Mouse (Mus musculus) G1E (cell line): ENCODE measurements at regions not wholly inside any gene's neighbourhood (a gene's known extent, or its start where the extent isn't known, plus 50 kb on each side); places are given as distances from the start of the nearest gene placed in this dataset.

Experiments used
- ATAC-seq: 2 replicates; pipeline ENCODE4 v1.8.0; 2016; ENCODE audit warnings: mild to moderate bottlenecking; ENCODE audit not compliant: insufficient number of reproducible peaks, poor library complexity, low FRiP score, severe bottlenecking; ENCODE audit errors: extremely low read depth
- DNase-seq: peaks from one replicate; pipeline ENCODE4 v3.0.0; 2012; ENCODE audit warnings: low spot score
- H3K27me3 ChIP-seq: 2 replicates; pipeline ENCODE4 v1.6.1; 2012; ENCODE audit warnings: mild to moderate bottlenecking, low read length, inconsistent platforms; ENCODE audit not compliant: insufficient read depth
- H3K36me3 ChIP-seq: replicated peaks from 2 replicates; pipeline ENCODE3; 2012; ENCODE audit warnings: mild to moderate bottlenecking, inconsistent platforms
- H3K4me1 ChIP-seq: 2 replicates; pipeline ENCODE4 v1.6.1; 2012; ENCODE audit warnings: low read depth, low read length, inconsistent platforms, mixed read lengths; ENCODE audit not compliant: insufficient read depth
- H3K4me3 ChIP-seq: 2 replicates; pipeline ENCODE4 v1.5.1; 2012; ENCODE audit warnings: low read depth, mild to moderate bottlenecking, inconsistent platforms, low read length, moderate library complexity, mixed read lengths
- H3K9me3 ChIP-seq: replicated peaks from 2 replicates; pipeline ENCODE4 v1.6.1; 2012; ENCODE audit warnings: inconsistent platforms
- CTCF ChIP-seq: IDR thresholded peaks from 2 replicates; pipeline ENCODE4 v1.5.1; 2012; ENCODE audit warnings: low read depth, low read length, inconsistent platforms, mixed read lengths
- GATA1 ChIP-seq: IDR thresholded peaks from 2 replicates; pipeline ENCODE4 v1.6.1; 2012; ENCODE audit warnings: borderline replicate concordance, low read length, inconsistent platforms, mixed read lengths
- GATA2 ChIP-seq: IDR thresholded peaks from 2 replicates; pipeline ENCODE4 v1.6.1; 2012; ENCODE audit warnings: low read depth, low read length, inconsistent platforms, borderline replicate concordance
- POLR2AphosphoS5 ChIP-seq: IDR thresholded peaks from 2 replicates; pipeline ENCODE4 v1.6.1; 2012; ENCODE audit warnings: low read depth, low read length, inconsistent platforms; ENCODE audit not compliant: insufficient replicate concordance
- TAL1 ChIP-seq: conservative IDR thresholded peaks from 2 replicates; pipeline ENCODE4 v1.6.1; 2012; ENCODE audit warnings: low read depth, low read length, inconsistent platforms, mixed read lengths

DNA sequence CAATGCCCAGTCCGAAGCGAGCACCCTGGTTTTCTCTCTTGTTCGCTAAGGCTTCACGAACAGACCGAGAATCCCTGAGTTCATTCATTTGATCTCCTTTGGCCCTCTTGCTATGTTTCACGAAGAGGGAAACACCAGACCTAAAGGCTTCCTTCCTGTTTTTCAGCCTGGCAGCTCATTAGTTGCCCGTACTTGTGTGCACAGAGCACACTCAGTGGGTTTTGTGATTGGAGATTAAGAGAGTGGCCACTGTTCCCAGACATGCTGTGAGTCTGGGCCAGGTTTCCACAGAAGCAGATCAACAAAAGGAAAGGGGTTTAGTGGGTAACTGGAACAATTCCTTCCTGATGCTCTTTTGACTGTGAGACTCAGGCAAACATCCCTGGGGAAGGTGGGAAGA lies 331.5 kb upstream of the Kazn start:
- no peak for DNase-seq

GRCm38 (mm10) chr4:142568556-142568955 lies 329.4 kb upstream of the Kazn start:
- no peak for TF ChIP-seq TAL1
- no peak for TF ChIP-seq GATA1
- peaks cover 59% of the 10 kb centered on the region for H3K9me3 ChIP-seq
- no peaks in the 10 kb centered on the region for H3K36me3 ChIP-seq
- H3K27me3 ChIP-seq, result no peaks in the 10 kb centered on the region
- no peak for DNase-seq
- H3K4me1 ChIP-seq, result no peaks in the 10 kb centered on the region
- H3K4me3 ChIP-seq, result no peak overlapping the region
- ATAC-seq, result no peak

More for the DNA sequence above, 331.5 kb upstream of the Kazn start:
- no peaks in the 10 kb centered on the region for H3K4me1 ChIP-seq
- TF ChIP-seq GATA2, result no peak
- TF ChIP-seq TAL1, result no peak
- no peak for TF ChIP-seq CTCF
- TF ChIP-seq GATA1, result no peak
- no peak for TF ChIP-seq POLR2AphosphoS5
- peaks cover 56% of the 10 kb centered on the region for H3K9me3 ChIP-seq
- H3K4me3 ChIP-seq, result no peak overlapping the region
- H3K27me3 ChIP-seq, result no peaks in the 10 kb centered on the region
- no peak for ATAC-seq
- H3K36me3 ChIP-seq, result no peaks in the 10 kb centered on the region

- Histone ChIP-seq H3K9me3 (peaks cover 36% of the 10 kb centered on the region), H3K4me3 (no peak overlapping the region), H3K27me3 (no peaks in the 10 kb centered on the region), H3K4me1 (no peaks in the 10 kb centered on the region), H3K36me3 (no peaks in the 10 kb centered on the region)
- DNase-seq, result no peak
- ATAC-seq, result no peak
- TF ChIP-seq CTCF (no peak), POLR2AphosphoS5 (no peak)
Observed at GRCm38 (mm10) chr4:142554716-142555115, 315.5 kb upstream of the Kazn start.

DNA sequence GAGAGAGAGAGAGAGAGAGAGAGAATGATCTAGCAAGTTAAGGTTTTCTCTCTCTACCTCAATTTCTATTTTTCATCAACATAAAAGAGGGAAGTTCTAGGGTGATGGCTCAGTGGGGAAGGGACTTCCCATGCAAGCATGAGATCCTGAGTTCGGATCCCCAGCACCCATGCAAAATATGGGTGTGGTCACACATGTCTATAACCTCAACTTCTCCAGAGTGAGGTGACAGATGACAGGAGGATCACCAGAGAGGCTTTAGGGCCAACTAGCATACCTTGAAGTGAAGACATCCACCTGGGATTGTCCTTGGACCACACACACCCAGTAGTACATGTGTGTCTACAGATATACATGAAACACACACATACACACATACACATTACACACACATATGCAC lies 306.7 kb upstream of the Kazn start:
- no peak overlapping the region for H3K4me3 ChIP-seq
- DNase-seq (no peak), ATAC-seq (no peak)
- no peaks in the 10 kb centered on the region for H3K36me3 ChIP-seq
- H3K9me3 ChIP-seq, result peaks cover 78% of the 10 kb centered on the region
- no peak for TF ChIP-seq GATA2
- no peak for TF ChIP-seq TAL1
- no peak for TF ChIP-seq GATA1
- TF ChIP-seq CTCF, result no peak
- TF ChIP-seq POLR2AphosphoS5, result no peak
- no peaks in the 10 kb centered on the region for H3K27me3 ChIP-seq
- no peaks in the 10 kb centered on the region for H3K4me1 ChIP-seq

GRCm38 (mm10) chr4:142545187-142545586 lies 306.0 kb upstream of the Kazn start:
- Histone ChIP-seq H3K36me3 (no peaks in the 10 kb centered on the region), H3K4me1 (no peaks in the 10 kb centered on the region), H3K9me3 (peaks cover 73% of the 10 kb centered on the region), H3K4me3 (no peak overlapping the region), H3K27me3 (no peaks in the 10 kb centered on the region)
- TF ChIP-seq GATA2, result no peak
- TF ChIP-seq POLR2AphosphoS5, result no peak
- no peak for TF ChIP-seq TAL1
- TF ChIP-seq CTCF, result no peak
- TF ChIP-seq GATA1, result no peak
- no peak for DNase-seq
- ATAC-seq, result no peak

DNA sequence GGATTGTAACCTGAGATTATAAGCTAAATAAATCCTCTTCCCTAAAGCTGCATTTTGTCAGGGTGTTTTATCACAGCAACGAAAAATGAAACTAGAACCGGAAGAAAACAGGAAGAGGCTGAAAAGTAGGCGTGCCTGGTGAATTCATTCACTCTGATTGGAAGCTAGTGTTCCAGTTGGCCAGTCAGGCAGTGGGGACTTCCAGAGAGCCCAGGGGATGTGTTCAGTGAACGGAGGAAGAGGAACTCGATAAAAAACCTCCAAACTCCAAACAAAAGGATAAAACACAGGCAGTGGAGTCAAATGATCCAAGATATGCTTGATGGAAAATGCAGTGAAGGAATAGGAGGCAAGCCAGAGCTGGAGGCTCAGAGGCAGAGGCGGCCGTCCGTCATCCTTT lies 305.5 kb upstream of the Kazn start:
- DNase-seq (no peak), ATAC-seq (no peak)
- Histone ChIP-seq H3K4me3 (no peak overlapping the region), H3K4me1 (no peaks in the 10 kb centered on the region), H3K27me3 (no peaks in the 10 kb centered on the region), H3K36me3 (no peaks in the 10 kb centered on the region), H3K9me3 (peaks cover 75% of the 10 kb centered on the region)
- TF ChIP-seq GATA1, result no peak
- TF ChIP-seq POLR2AphosphoS5, result no peak
- TF ChIP-seq TAL1, result no peak
- TF ChIP-seq CTCF, result no peak
- no peak for TF ChIP-seq GATA2

- no peaks in the 10 kb centered on the region for H3K4me1 ChIP-seq
- H3K36me3 ChIP-seq, result no peaks in the 10 kb centered on the region
- ATAC-seq (no peak), DNase-seq (no peak)
- TF ChIP-seq GATA1 (no peak), TAL1 (no peak)
- H3K27me3 ChIP-seq, result no peaks in the 10 kb centered on the region
- H3K9me3 ChIP-seq, result peaks cover 67% of the 10 kb centered on the region
- no peak overlapping the region for H3K4me3 ChIP-seq
Observed at GRCm38 (mm10) chr4:142539200-142539750, 300.1 kb upstream of the Kazn start.
